16 mouse cellular contexts compared by ENCODE assay signal in the genomic region with DNA sequence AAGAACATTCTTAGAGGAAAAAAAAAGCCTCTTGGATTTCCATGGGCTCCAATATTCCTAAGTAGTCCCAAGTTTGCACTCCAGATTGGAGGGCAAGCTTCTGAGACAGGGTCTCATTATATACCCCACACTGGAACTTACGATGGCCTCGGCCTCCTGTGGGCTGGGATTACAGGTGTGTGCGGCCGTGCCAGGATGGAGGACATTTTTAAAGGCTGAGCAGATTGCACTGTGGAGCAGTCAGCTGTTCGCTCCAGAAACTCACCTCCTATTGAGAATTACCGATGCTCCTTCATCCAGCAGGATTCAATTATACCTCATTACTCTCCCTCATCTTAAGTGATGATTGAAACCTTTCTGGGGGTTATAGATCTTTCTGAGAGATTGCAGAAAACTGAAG.
"Had no signal": no experiment of that assay in that cellular context is flagged by ENCODE, and none has a peak within 500 bp of the region (broad histone marks: within the 10 kb centered on the region; RNA-seq: fewer than 3 reads in every experiment).

No protein-coding gene starts in this region.

- DNase-seq: heart, postnatal 10 days; heart, postnatal 14 days; heart, postnatal 36 days; heart, postnatal 4 days; kidney, adult 11 months; kidney, adult 18-20 months; kidney, adult 2 months; kidney, adult 8-10 months; kidney, adult 9 months; kidney, postnatal 10 days; kidney, postnatal 14 days; kidney, postnatal 25 days; kidney, postnatal 36 days; kidney, postnatal 4 days; layer of hippocampus, adult 9-11 months; layer of hippocampus, postnatal 36 days had no signal
